In genomic region chr19:45816727-45817126, GRCm38 (mm10) we compare ENCODE assay signal across 8 mouse cellular contexts. TPM values are rescaled to one million over a fixed set of nuclear protein-coding genes. Genes with fewer than 3 reads are reported as not detected.
A peak's percentile ranks its signal among the peaks of the same experiment; 100 is the strongest.
DNase-seq lines count a peak whose midpoint lies in the region; ATAC-seq and TF ChIP-seq lines count a peak whose summit lies in the region.

No protein-coding gene starts in this region.

- peaks cover 61% of the 10 kb centered on the region for H3K4me1 ChIP-seq in forebrain, embryonic 10.5 days
- peaks cover 46% of the 10 kb centered on the region for H3K4me1 ChIP-seq in forebrain, embryonic 15.5 days
- H3K4me1 ChIP-seq in lung, adult 2 months (ENCODE audit: control insufficient read depth, insufficient read depth, low read length): peaks cover 10% of the 10 kb centered on the region
- peaks cover 42% of the 10 kb centered on the region for H3K4me1 ChIP-seq in stomach, embryonic 15.5 days

- TF ChIP-seq CTCF in lung, adult 2 months (IDR thresholded peaks at IDR 0.05; ENCODE audit: insufficient read depth, low read length): no peak

- no peak for TF ChIP-seq POLR2A in lung, adult 2 months (IDR thresholded peaks at IDR 0.05; ENCODE audit: borderline replicate concordance, extremely low read depth, low read depth, low read length)

- WGBS in forebrain, embryonic 10.5 days: 14% methylated on average over 8 of the region's 8 CpGs
- whole genome bisulfite sequencing in forebrain, embryonic 15.5 days: 17% methylated on average over 8 of the region's 8 CpGs
- 52% methylated on average over 8 of the region's 8 CpGs for WGBS in lung, adult 2 months
- WGBS in stomach, embryonic 15.5 days: 32% methylated on average over 8 of the region's 8 CpGs

- no peak overlapping the region for H3K9ac ChIP-seq in forebrain, embryonic 15.5 days (replicated peaks)
- H3K9ac ChIP-seq in stomach, embryonic 15.5 days: no peak overlapping the region

- peaks cover 63% of the 10 kb centered on the region for H3K27me3 ChIP-seq in forebrain, embryonic 10.5 days (ENCODE audit: poor library complexity, severe bottlenecking)
- no peaks in the 10 kb centered on the region for H3K27me3 ChIP-seq in forebrain, embryonic 15.5 days
- H3K27me3 ChIP-seq in stomach, embryonic 15.5 days (replicated peaks): no peaks in the 10 kb centered on the region

- no peaks in the 10 kb centered on the region for H3K9me3 ChIP-seq in forebrain, embryonic 10.5 days
- no peaks in the 10 kb centered on the region for H3K9me3 ChIP-seq in forebrain, embryonic 15.5 days
- H3K9me3 ChIP-seq in stomach, embryonic 15.5 days: no peaks in the 10 kb centered on the region

- H3K4me3 ChIP-seq in forebrain, embryonic 10.5 days: peak overlapping the region; percentile 56
- H3K4me3 ChIP-seq in forebrain, embryonic 15.5 days: no peak overlapping the region
- H3K4me3 ChIP-seq in lung, adult 2 months (replicated peaks; ENCODE audit: extremely low read depth, low read depth, low read length): no peak overlapping the region
- H3K4me3 ChIP-seq in stomach, embryonic 15.5 days (replicated peaks): no peak overlapping the region

- no peak overlapping the region for H3K27ac ChIP-seq in forebrain, embryonic 10.5 days
- no peak overlapping the region for H3K27ac ChIP-seq in forebrain, embryonic 15.5 days (replicated peaks)
- peak overlapping the region; percentile 9; the same call in 1 of the 2 replicates for H3K27ac ChIP-seq in stomach, embryonic 15.5 days

- peaks cover 8% of the 10 kb centered on the region; the same call in 1 of the 2 replicates for H3K36me3 ChIP-seq in forebrain, embryonic 10.5 days (replicated peaks)
- no peaks in the 10 kb centered on the region; the same call in 1 of the 2 replicates for H3K36me3 ChIP-seq in forebrain, embryonic 15.5 days
- H3K36me3 ChIP-seq in stomach, embryonic 15.5 days: no peaks in the 10 kb centered on the region

- no peak overlapping the region for H3K4me2 ChIP-seq in forebrain, embryonic 15.5 days (replicated peaks)
- peak overlapping the region; percentile 81 for H3K4me2 ChIP-seq in stomach, embryonic 15.5 days

- no peak for ATAC-seq in forebrain, embryonic 15.5 days (replicated peaks)
- ATAC-seq in stomach, embryonic 15.5 days (ENCODE audit: insufficient read depth, low FRiP score, low read depth): no peak
- no peak for ATAC-seq in megakaryocyte, adult 5-6 weeks (ENCODE audit: poor library complexity, severe bottlenecking)

- no peak for DNase-seq in forebrain, embryonic 10.5 days (ENCODE audit: extremely low spot score, low spot score)
- peak; percentile 26 for DNase-seq in lung, postnatal 36 days
- no peak for DNase-seq in lung, adult 2 months
- peak; percentile 61 to 81 for DNase-seq in kidney, postnatal 25 days
- no peak for DNase-seq in adrenal gland, adult (ENCODE audit: inconsistent age in 2 of 2, low spot score in 1 of 2)

RNA-seq across cellular contexts. Expression of gene Kcnip2, which starts 0.9 kb away (rescaled TPM):
- 0.71 and 0.86 TPM in 2 replicates for polyA plus RNA-seq in forebrain, embryonic 10.5 days (2016; fragmentation: Nextera tagmentation; extraction: Ambion mirVana)
- polyA plus RNA-seq in forebrain, embryonic 15.5 days (2015; fragmentation: Nextera tagmentation; extraction: Ambion mirVana): 8.4 and 9.9 TPM in 2 replicates
- polyA plus RNA-seq in lung, adult 2 months (2012; rRNA removed): 1.1 and 1.4 TPM in 2 replicates
- 1.6 and 2.8 TPM in 2 replicates for polyA plus RNA-seq in stomach, embryonic 15.5 days (2015; fragmentation: Nextera tagmentation; extraction: Ambion mirVana)
- total RNA-seq in megakaryocyte, adult 5-6 weeks (2015): 0.09 and 0.16 TPM in 2 replicates
- total RNA-seq in megakaryocyte, adult 5-6 weeks (2017): not detected in 2 replicates

RNA-seq across cellular contexts. Expression of gene Mgea5, which starts 33.1 kb away (rescaled TPM):
- 59.2 and 63.9 TPM in 2 replicates for polyA plus RNA-seq in forebrain, embryonic 10.5 days (2016; fragmentation: Nextera tagmentation; extraction: Ambion mirVana)
- polyA plus RNA-seq in forebrain, embryonic 15.5 days (2015; fragmentation: Nextera tagmentation; extraction: Ambion mirVana): 93.6 and 94.5 TPM in 2 replicates
- 18.5 and 35.6 TPM in 2 replicates for polyA plus RNA-seq in lung, adult 2 months (2012; rRNA removed)
- polyA plus RNA-seq in stomach, embryonic 15.5 days (2015; fragmentation: Nextera tagmentation; extraction: Ambion mirVana): 42.2 and 47.2 TPM in 2 replicates
- total RNA-seq in megakaryocyte, adult 5-6 weeks (2015): 91.8 and 94.7 TPM in 2 replicates
- 157 and 170 TPM in 2 replicates for total RNA-seq in megakaryocyte, adult 5-6 weeks (2017)

Comparison
In these comparisons a context has a peak if more than half of its experiments do, and no peak if none do; other contexts are left out.
1. DNase-seq: peak in lung, postnatal 36 days (single experiment) and kidney, postnatal 25 days (2 of 2); none in forebrain, embryonic 10.5 days (single experiment), lung, adult 2 months (single experiment) and adrenal gland, adult (0 of 2).